Mouse (Mus musculus): ENCODE results near the gene Acot2. TPM values are rescaled to one million over a fixed set of nuclear protein-coding genes. Genes with fewer than 3 reads are reported as not detected.
"Not testable (repeated sequence)": the region's sequence is repeated elsewhere in the genome, so short reads cannot be mapped to it uniquely, and the experiment has no call there.

The Acot2 gene
- 31.1 TPM for polyA plus RNA-seq (2012; fragmentation: generic; extraction: Trizol)

DNA sequence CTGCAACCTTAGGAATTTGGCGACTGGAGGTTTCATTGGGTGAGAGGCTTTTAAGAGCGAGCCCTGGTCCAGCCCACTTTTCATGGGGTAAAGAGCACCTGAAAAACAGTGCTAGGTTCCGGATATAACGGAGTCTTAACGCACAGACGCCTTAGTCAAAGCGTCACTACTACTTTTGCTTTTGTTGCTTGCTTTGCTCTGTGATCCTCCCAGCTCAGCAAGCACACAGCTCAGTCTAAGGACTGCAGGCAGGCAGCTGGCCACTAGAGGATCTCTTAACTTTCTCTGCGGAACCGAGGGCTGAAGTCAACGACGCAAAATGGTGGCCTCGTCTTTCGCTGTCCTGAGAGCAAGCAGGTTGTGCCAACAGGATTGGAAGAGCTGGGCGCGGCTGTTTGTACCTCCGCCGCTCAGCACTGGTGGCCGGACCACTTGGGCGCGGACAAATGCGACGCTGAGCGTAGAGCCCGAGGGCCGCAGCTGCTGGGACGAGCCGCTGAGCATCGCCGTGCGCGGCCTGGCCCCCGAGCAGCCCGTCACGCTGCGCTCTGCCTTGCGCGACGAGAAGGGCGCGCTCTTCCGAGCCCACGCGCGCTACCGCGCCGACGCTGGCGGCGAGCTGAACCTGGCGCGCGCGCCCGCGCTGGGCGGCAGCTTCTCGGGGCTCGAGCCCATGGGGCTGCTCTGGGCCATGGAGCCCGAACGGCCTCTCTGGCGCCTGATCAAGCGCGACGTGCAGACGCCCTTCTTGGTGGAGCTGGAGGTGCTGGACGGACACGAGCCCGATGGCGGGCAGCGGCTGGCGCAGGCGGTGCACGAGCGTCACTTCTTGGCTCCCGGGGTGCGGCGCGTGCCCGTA lies at the start of gene Acot2:
Gene Acot2, plus strand, starts transcription at position 279 of the 859 bp plus-strand sequence.
- Histone ChIP-seq H3K4me3 (peak within 1 kb of the TSS; percentile 89), H3K4me2 (ENCODE audit: low read depth) (peak within 1 kb of the TSS; percentile 71), H3K27me3 (ENCODE audit: control insufficient read depth, insufficient read depth, insufficient read length) (no peaks in the 10 kb centered on the region), H3K79me2 (ENCODE audit: control insufficient read depth, insufficient read depth) (peaks cover 15% of the 10 kb centered on the region), H3K36me3 (ENCODE audit: control insufficient read depth, insufficient read depth) (peaks cover 5% of the 10 kb centered on the region), H3ac (ENCODE audit: control insufficient read depth, insufficient read length) (peak within 1 kb of the TSS; percentile 74)
- TF ChIP-seq SRF (IDR thresholded peaks at IDR 0.05; ENCODE audit: control insufficient read depth, insufficient read length, low read depth) (no peak), E2F4 (IDR thresholded peaks at IDR 0.05; ENCODE audit: insufficient read depth) (no peak), MAX (IDR thresholded peaks at IDR 0.05; ENCODE audit: low read depth) (no peak), USF1 (IDR thresholded peaks at IDR 0.05; ENCODE audit: low read depth) (no peak), MYOD1 (IDR thresholded peaks at IDR 0.05; ENCODE audit: control insufficient read depth in 1 of 3, insufficient read length in 2 of 3, low read depth in 2 of 3) (peak in 1 of 3 experiments; percentile 28), TCF12 (IDR thresholded peaks at IDR 0.05; ENCODE audit: insufficient read depth, poor library complexity, severe bottlenecking) (no peak), TCF3 (IDR thresholded peaks at IDR 0.05; ENCODE audit: insufficient read length, low read depth) (no peak), POLR2A (IDR thresholded peaks at IDR 0.05; ENCODE audit: insufficient read length, low read depth) (peak; percentile 55), POLR2AphosphoS2 (IDR thresholded peaks at IDR 0.05; ENCODE audit: insufficient read length, low read depth) (peak; percentile 47), REST (IDR thresholded peaks at IDR 0.05; ENCODE audit: insufficient read depth, insufficient read length) (no peak), MYOG (IDR thresholded peaks at IDR 0.05; ENCODE audit: control insufficient read depth in 1 of 3, insufficient read depth in 1 of 3, insufficient read length in 2 of 3, low read depth in 2 of 3) (peak in 2 of 3 experiments; percentile 30 to 46), CEBPB (IDR thresholded peaks at IDR 0.05; ENCODE audit: insufficient read depth, poor library complexity, severe bottlenecking) (no peak)

DNA sequence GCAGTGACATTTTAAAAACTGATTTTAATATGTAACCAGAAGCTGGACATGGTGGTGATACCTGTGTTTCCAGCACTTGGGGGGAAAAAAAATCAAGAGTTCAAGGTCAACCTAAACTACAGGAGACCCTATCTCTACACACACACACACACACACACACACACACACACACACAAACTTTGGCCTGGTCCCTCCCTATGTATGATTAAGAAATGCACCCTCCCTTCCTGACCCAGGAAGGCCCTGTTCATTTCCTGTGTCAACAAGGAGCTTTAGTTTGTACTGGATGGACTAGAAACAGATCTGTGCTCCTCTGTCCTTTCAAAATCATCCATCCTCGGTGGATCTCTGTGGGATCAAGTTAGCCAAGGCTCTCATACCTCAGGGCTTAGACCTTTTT lies 49.1 kb upstream of the Acot2 start:
- not testable (repeated sequence) for H3K36me3 ChIP-seq (ENCODE audit: control insufficient read depth, insufficient read depth); H3ac ChIP-seq (ENCODE audit: control insufficient read depth, insufficient read length); H3K27me3 ChIP-seq (ENCODE audit: control insufficient read depth, insufficient read depth, insufficient read length); H3K4me3 ChIP-seq; H3K79me2 ChIP-seq (ENCODE audit: control insufficient read depth, insufficient read depth); H3K4me2 ChIP-seq (ENCODE audit: low read depth)

DNA sequence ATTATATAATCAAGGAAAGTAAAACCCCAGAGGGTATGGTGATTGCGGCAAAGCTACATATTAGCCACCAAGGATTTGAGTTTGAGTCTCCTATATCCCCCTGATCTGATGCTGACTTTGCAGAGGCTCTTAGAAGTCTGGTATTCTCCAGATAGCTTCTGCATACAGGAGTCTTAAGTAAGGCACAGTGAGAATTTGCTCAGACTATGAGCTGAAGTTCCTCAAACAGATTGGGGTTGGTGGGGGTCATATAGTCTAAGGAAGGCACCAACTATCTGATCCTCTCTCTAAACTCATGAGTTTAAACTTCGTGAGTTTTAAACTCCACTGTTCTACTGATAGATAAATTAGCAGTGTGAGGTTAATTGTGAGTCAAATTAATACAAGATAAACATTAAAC lies 48.3 kb upstream of the Acot2 start:
- H3K79me2 ChIP-seq (ENCODE audit: control insufficient read depth, insufficient read depth) = no peaks in the 10 kb centered on the region
- TF ChIP-seq MYOD1 (IDR thresholded peaks at IDR 0.05; ENCODE audit: control insufficient read depth in 1 of 3, insufficient read length in 2 of 3, low read depth in 2 of 3) (no peak), TCF12 (IDR thresholded peaks at IDR 0.05; ENCODE audit: insufficient read depth, poor library complexity, severe bottlenecking) (no peak), TCF3 (IDR thresholded peaks at IDR 0.05; ENCODE audit: insufficient read length, low read depth) (no peak), REST (IDR thresholded peaks at IDR 0.05; ENCODE audit: insufficient read depth, insufficient read length) (no peak), MAX (IDR thresholded peaks at IDR 0.05; ENCODE audit: low read depth) (no peak), CEBPB (IDR thresholded peaks at IDR 0.05; ENCODE audit: insufficient read depth, poor library complexity, severe bottlenecking) (no peak), USF1 (IDR thresholded peaks at IDR 0.05; ENCODE audit: low read depth) (no peak), SRF (IDR thresholded peaks at IDR 0.05; ENCODE audit: control insufficient read depth, insufficient read length, low read depth) (no peak), POLR2AphosphoS2 (IDR thresholded peaks at IDR 0.05; ENCODE audit: insufficient read length, low read depth) (no peak), POLR2A (IDR thresholded peaks at IDR 0.05; ENCODE audit: insufficient read length, low read depth) (no peak), MYOG (IDR thresholded peaks at IDR 0.05; ENCODE audit: control insufficient read depth in 1 of 3, insufficient read depth in 1 of 3, insufficient read length in 2 of 3, low read depth in 2 of 3) (no peak), E2F4 (IDR thresholded peaks at IDR 0.05; ENCODE audit: insufficient read depth) (no peak)
- no peaks in the 10 kb centered on the region for H3K36me3 ChIP-seq (ENCODE audit: control insufficient read depth, insufficient read depth)
- no peak overlapping the region for H3K4me3 ChIP-seq
- no peak overlapping the region for H3K4me2 ChIP-seq (ENCODE audit: low read depth)
- H3ac ChIP-seq (ENCODE audit: control insufficient read depth, insufficient read length) = no peak overlapping the region
- H3K27me3 ChIP-seq (ENCODE audit: control insufficient read depth, insufficient read depth, insufficient read length) = no peaks in the 10 kb centered on the region

DNA sequence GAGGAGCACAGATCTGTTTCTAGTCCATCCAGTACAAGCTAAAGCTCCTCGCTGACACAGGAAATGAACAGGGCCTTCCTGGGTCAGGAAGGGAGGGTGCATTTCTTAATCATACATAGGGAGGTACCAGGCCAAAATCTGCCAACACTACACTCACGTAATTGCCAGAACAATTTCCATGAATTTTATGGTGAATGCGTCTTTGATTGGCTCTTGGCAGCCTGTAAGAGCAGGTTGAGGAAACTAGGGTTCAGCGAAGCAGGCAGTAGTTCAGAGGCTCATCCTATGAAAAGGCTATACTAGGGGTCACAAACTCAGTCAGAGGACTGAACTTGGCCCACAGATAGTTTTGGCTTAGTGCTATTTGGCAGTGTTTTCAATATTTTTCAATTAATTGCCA lies 47.6 kb upstream of the Acot2 start:
- TF ChIP-seq MAX (IDR thresholded peaks at IDR 0.05; ENCODE audit: low read depth) = no peak
- TF ChIP-seq MYOD1 (IDR thresholded peaks at IDR 0.05; ENCODE audit: control insufficient read depth in 1 of 3, insufficient read length in 2 of 3, low read depth in 2 of 3) = no peak
- no peak for TF ChIP-seq E2F4 (IDR thresholded peaks at IDR 0.05; ENCODE audit: insufficient read depth)
- H3K4me3 ChIP-seq = no peak overlapping the region
- no peaks in the 10 kb centered on the region for H3K27me3 ChIP-seq (ENCODE audit: control insufficient read depth, insufficient read depth, insufficient read length)
- no peak overlapping the region for H3ac ChIP-seq (ENCODE audit: control insufficient read depth, insufficient read length)
- no peak overlapping the region for H3K4me2 ChIP-seq (ENCODE audit: low read depth)
- H3K79me2 ChIP-seq (ENCODE audit: control insufficient read depth, insufficient read depth) = no peaks in the 10 kb centered on the region
- no peaks in the 10 kb centered on the region for H3K36me3 ChIP-seq (ENCODE audit: control insufficient read depth, insufficient read depth)

DNA sequence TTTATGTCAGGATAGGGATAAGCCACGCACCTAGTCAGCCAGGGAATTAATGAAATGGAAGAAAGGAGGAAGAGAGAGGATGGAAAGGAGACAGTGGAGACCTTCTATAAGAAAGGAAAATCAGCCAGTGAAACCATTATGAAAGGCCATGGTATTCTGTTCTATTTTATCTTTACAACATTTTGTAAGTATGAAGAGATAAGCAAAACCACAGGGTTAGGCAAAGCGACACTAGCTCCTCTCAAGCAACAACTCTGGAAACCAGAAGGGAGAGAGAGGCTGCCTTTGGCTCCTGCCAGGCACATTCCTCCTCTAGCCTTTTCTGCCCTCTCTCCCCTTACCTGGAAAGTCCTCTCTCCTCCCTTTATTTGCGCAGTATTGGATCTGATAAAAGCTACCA lies 45.7 kb upstream of the Acot2 start:
- no peaks in the 10 kb centered on the region for H3K79me2 ChIP-seq (ENCODE audit: control insufficient read depth, insufficient read depth)
- no peaks in the 10 kb centered on the region for H3K27me3 ChIP-seq (ENCODE audit: control insufficient read depth, insufficient read depth, insufficient read length)
- no peak overlapping the region for H3ac ChIP-seq (ENCODE audit: control insufficient read depth, insufficient read length)
- no peaks in the 10 kb centered on the region for H3K36me3 ChIP-seq (ENCODE audit: control insufficient read depth, insufficient read depth)
- H3K4me3 ChIP-seq = no peak overlapping the region
- TF ChIP-seq POLR2AphosphoS2 (IDR thresholded peaks at IDR 0.05; ENCODE audit: insufficient read length, low read depth) = no peak
- no peak for TF ChIP-seq USF1 (IDR thresholded peaks at IDR 0.05; ENCODE audit: low read depth)
- no peak for TF ChIP-seq TCF12 (IDR thresholded peaks at IDR 0.05; ENCODE audit: insufficient read depth, poor library complexity, severe bottlenecking)
- no peak for TF ChIP-seq MYOG (IDR thresholded peaks at IDR 0.05; ENCODE audit: control insufficient read depth in 1 of 3, insufficient read depth in 1 of 3, insufficient read length in 2 of 3, low read depth in 2 of 3)
- TF ChIP-seq E2F4 (IDR thresholded peaks at IDR 0.05; ENCODE audit: insufficient read depth) = no peak
- no peak for TF ChIP-seq CEBPB (IDR thresholded peaks at IDR 0.05; ENCODE audit: insufficient read depth, poor library complexity, severe bottlenecking)
- no peak for TF ChIP-seq TCF3 (IDR thresholded peaks at IDR 0.05; ENCODE audit: insufficient read length, low read depth)
- TF ChIP-seq MYOD1 (IDR thresholded peaks at IDR 0.05; ENCODE audit: control insufficient read depth in 1 of 3, insufficient read length in 2 of 3, low read depth in 2 of 3) = no peak
- TF ChIP-seq MAX (IDR thresholded peaks at IDR 0.05; ENCODE audit: low read depth) = no peak
- no peak for TF ChIP-seq POLR2A (IDR thresholded peaks at IDR 0.05; ENCODE audit: insufficient read length, low read depth)
- no peak for TF ChIP-seq REST (IDR thresholded peaks at IDR 0.05; ENCODE audit: insufficient read depth, insufficient read length)
- TF ChIP-seq SRF (IDR thresholded peaks at IDR 0.05; ENCODE audit: control insufficient read depth, insufficient read length, low read depth) = no peak
- no peak overlapping the region for H3K4me2 ChIP-seq (ENCODE audit: low read depth)

All from myocyte (in vitro differentiated cells).